Mouse (Mus musculus) T-cell, adult 2 months (primary cell): ENCODE measurements at regions not wholly inside any gene's neighbourhood (a gene's known extent, or its start where the extent isn't known, plus 50 kb on each side); places are given as distances from the start of the nearest gene placed in this dataset.

Experiments
- DNase-seq: peaks from one replicate; pipeline ENCODE4 v3.0.0; 2022; ENCODE audit warnings: low spot score

DNA sequence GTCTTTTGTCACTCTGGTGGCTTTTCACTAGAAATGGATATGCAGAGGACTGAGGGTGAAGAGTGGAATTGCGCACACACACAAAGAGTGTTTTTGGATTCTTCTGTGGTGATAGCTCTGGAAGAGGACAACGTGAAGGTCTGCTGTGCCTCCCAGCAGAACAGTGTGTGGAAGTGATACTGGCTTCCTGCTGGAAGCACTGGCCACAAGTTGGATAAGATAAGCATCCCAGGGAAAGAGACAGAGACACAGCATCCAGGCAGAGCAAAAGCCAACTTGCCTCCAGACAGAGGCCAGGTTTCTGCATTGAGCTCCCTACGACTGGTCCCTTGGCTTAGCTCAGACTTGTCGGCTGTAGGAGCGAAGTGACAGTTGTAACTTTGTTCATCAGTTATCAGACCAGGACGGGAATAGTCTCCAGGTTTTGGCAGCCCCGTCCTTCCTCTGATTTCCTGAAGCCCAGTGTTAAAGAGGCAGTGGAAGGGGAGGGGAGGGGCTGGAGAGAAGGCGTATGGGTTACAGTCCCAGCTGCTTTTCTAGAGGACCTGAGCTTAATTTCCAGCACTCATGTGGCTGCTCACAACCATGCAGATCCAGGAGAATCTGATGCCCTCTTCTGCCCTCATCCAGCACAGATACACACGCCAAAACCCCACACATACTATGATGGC lies 89.2 kb downstream of the Tmem170b start:
- no peak for DNase-seq

GRCm38 (mm10) chr13:41696767-41697445 lies 91.2 kb downstream of the Tmem170b start:
- no peak for DNase-seq

GRCm38 (mm10) chr13:41701345-41701744 lies 95.6 kb downstream of the Tmem170b start:
- no peak for DNase-seq

- no peak for DNase-seq
Measured at GRCm38 (mm10) chr13:41701829-41702231, 96.1 kb downstream of the Tmem170b start.

DNA sequence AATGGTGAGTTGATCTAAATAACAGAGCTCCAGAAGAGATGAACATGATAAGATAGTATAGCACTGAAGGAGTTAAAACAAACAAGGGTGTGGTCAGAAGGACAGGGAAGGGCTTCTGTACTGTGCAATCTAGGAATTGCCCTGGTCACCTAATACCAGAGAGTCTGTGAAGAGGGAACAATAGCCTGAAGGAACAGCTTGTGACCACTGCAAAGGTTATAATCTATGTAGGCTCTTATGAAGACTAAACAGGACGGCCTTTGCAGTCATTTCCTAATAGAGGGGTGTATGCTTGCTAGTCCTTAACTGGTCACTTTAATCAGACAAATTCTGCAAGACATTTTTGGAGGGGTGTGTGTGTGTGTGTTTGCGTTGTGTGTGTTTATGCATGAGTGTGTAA lies 97.5 kb downstream of the Tmem170b start:
- DNase-seq = no peak

GRCm38 (mm10) chr13:41703618-41704017 lies 97.9 kb downstream of the Tmem170b start:
- DNase-seq = no peak

DNA sequence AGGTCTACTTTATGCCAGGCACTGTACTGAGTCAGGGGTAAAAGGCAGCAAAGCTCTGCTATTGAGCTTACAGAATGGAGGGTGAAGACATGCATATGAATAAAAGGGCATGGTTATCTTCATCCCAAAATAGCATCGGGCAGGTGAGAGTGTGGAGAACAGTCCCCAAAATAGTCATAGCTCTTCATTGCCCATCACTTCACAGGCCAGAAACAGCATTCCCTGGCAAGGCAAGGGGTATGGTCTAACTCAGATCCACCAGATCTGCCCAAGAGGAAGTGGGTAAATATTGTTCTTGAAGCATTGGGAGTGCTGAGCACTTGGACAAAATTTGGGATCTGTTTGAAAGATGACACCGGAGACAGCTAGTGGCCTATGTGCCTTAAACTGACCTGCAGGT lies 99.1 kb downstream of the Tmem170b start:
- DNase-seq = no peak

DNA sequence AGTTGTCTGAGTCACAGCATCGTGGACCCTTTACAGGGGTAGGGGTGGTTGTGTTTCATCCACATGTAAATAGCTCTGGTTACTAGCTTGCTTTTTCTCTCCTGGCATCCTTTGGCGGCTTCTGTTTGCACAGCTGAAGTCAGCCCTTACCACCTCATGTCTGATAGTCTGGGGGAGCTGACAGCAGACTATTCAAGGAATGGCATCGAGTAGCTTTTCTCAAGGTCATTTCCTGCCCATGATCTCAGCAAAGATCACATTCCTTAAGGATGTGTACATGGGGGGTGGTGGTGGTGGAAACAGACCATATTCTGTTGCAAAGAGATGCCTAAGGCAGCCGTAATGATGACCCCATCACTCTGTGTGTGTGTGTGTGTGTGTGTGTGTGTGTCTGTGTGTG lies 99.9 kb downstream of the Tmem170b start:
- no peak for DNase-seq

DNA sequence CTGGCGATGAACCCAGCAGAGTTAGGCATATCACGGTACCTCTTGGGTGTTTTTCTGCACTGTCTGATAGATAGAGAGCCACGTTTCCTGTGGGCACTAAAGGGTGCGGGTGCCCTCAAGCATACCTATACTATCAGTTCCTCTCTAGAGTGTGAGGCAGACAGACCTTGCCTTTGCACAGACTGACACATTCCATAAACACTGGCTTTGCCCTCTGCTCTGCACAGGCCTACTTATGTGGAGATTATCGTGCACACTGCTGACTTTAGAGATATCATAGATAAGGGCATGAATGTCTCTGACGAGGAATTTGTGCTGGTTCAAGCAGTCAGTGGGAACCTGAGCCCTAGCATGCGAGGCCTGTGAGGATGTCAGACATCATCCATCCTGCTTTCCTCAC lies 102.1 kb downstream of the Tmem170b start:
- DNase-seq = no peak

GRCm38 (mm10) chr13:41709071-41709470 lies 103.4 kb downstream of the Tmem170b start:
- no peak for DNase-seq

- DNase-seq = peak; percentile 38
Measured at GRCm38 (mm10) chr13:41709475-41710227, 103.9 kb downstream of the Tmem170b start.

- no peak for DNase-seq
Measured at GRCm38 (mm10) chr13:41712616-41713015, 106.9 kb downstream of the Tmem170b start.
